Mouse (Mus musculus): ENCODE measurements around the gene Mief2. TPM values are rescaled to one million over a fixed set of nuclear protein-coding genes. Genes with fewer than 3 reads are reported as not detected.
A peak's percentile ranks its signal among the peaks of the same experiment; 100 is the strongest.

The Mief2 gene
- polyA plus RNA-seq, 1 experiment: 28.4 TPM

GRCm38 (mm10) chr11:60709481-60710465, 18.4 kb upstream of the Mief2 start:
- H3K4me3 ChIP-seq (replicated peaks; ENCODE audit: insufficient read depth, low read depth, low read length): no peak overlapping the region
- peak; percentile 3 to 9 for DNase-seq
- no peak overlapping the region for H3K27ac ChIP-seq (ENCODE audit: insufficient read depth, low read length)
- H3K27me3 ChIP-seq (ENCODE audit: control insufficient read depth, insufficient read depth, low read length): no peaks in the 10 kb centered on the region
- WGBS: 89% methylated on average over 45 of the region's 45 CpGs
- peaks cover 4% of the 10 kb centered on the region; the same call in 1 of the 2 replicates for H3K4me1 ChIP-seq (ENCODE audit: control insufficient read depth, insufficient read depth, low read length)
- TF ChIP-seq CTCF (IDR thresholded peaks at IDR 0.05; ENCODE audit: borderline replicate concordance, insufficient read depth, low read depth, low read length) (no peak), POLR2A (IDR thresholded peaks at IDR 0.05; ENCODE audit: borderline replicate concordance, insufficient read depth, low read length) (no peak)

GRCm38 (mm10) chr11:60711218-60711617, 17.0 kb upstream of the Mief2 start:
- H3K4me1 ChIP-seq (ENCODE audit: control insufficient read depth, insufficient read depth, low read length): peaks cover 4% of the 10 kb centered on the region; the same call in 1 of the 2 replicates
- WGBS: 88% methylated on average over 17 of the region's 17 CpGs
- TF ChIP-seq CTCF (IDR thresholded peaks at IDR 0.05; ENCODE audit: borderline replicate concordance, insufficient read depth, low read depth, low read length) (no peak), POLR2A (IDR thresholded peaks at IDR 0.05; ENCODE audit: borderline replicate concordance, insufficient read depth, low read length) (no peak)
- no peak overlapping the region for H3K27ac ChIP-seq (ENCODE audit: insufficient read depth, low read length)
- no peak overlapping the region for H3K4me3 ChIP-seq (replicated peaks; ENCODE audit: insufficient read depth, low read depth, low read length)
- DNase-seq: peak; percentile 4 to 18
- H3K27me3 ChIP-seq (ENCODE audit: control insufficient read depth, insufficient read depth, low read length): no peaks in the 10 kb centered on the region

GRCm38 (mm10) chr11:60712040-60712439, 16.2 kb upstream of the Mief2 start:
- Histone ChIP-seq H3K27me3 (ENCODE audit: control insufficient read depth, insufficient read depth, low read length) (no peaks in the 10 kb centered on the region), H3K4me3 (replicated peaks; ENCODE audit: insufficient read depth, low read depth, low read length) (no peak overlapping the region), H3K4me1 (ENCODE audit: control insufficient read depth, insufficient read depth, low read length) (peaks cover 4% of the 10 kb centered on the region; the same call in 1 of the 2 replicates), H3K27ac (ENCODE audit: insufficient read depth, low read length) (no peak overlapping the region)
- DNase-seq: peak in 1 of 2 experiments; percentile 9
- TF ChIP-seq POLR2A (IDR thresholded peaks at IDR 0.05; ENCODE audit: borderline replicate concordance, insufficient read depth, low read length): no peak
- TF ChIP-seq CTCF (IDR thresholded peaks at IDR 0.05; ENCODE audit: borderline replicate concordance, insufficient read depth, low read depth, low read length): no peak
- WGBS: 90% methylated on average over 18 of the region's 18 CpGs

- no peak overlapping the region for H3K4me3 ChIP-seq (replicated peaks; ENCODE audit: insufficient read depth, low read depth, low read length)
- peak in 1 of 2 experiments; percentile 11 for DNase-seq
- H3K27ac ChIP-seq (ENCODE audit: insufficient read depth, low read length): no peak overlapping the region
- no peaks in the 10 kb centered on the region for H3K27me3 ChIP-seq (ENCODE audit: control insufficient read depth, insufficient read depth, low read length)
- WGBS: 82% methylated on average over 13 of the region's 13 CpGs
- TF ChIP-seq CTCF (IDR thresholded peaks at IDR 0.05; ENCODE audit: borderline replicate concordance, insufficient read depth, low read depth, low read length) (no peak), POLR2A (IDR thresholded peaks at IDR 0.05; ENCODE audit: borderline replicate concordance, insufficient read depth, low read length) (no peak)
- H3K4me1 ChIP-seq (ENCODE audit: control insufficient read depth, insufficient read depth, low read length): no peaks in the 10 kb centered on the region
These were observed 15.5 kb upstream of the Mief2 start for GRCm38 (mm10) chr11:60712639-60713255.

GRCm38 (mm10) chr11:60715833-60716232, 12.4 kb upstream of the Mief2 start:
- TF ChIP-seq CTCF (IDR thresholded peaks at IDR 0.05; ENCODE audit: borderline replicate concordance, insufficient read depth, low read depth, low read length) (no peak), POLR2A (IDR thresholded peaks at IDR 0.05; ENCODE audit: borderline replicate concordance, insufficient read depth, low read length) (no peak)
- no peak for DNase-seq
- H3K4me1 ChIP-seq (ENCODE audit: control insufficient read depth, insufficient read depth, low read length): no peaks in the 10 kb centered on the region
- H3K27ac ChIP-seq (ENCODE audit: insufficient read depth, low read length): no peak overlapping the region
- no peaks in the 10 kb centered on the region for H3K27me3 ChIP-seq (ENCODE audit: control insufficient read depth, insufficient read depth, low read length)
- no peak overlapping the region for H3K4me3 ChIP-seq (replicated peaks; ENCODE audit: insufficient read depth, low read depth, low read length)
- 77% methylated on average over 5 of the region's 5 CpGs for WGBS

- no peaks in the 10 kb centered on the region for H3K27me3 ChIP-seq (ENCODE audit: control insufficient read depth, insufficient read depth, low read length)
- H3K4me3 ChIP-seq (replicated peaks; ENCODE audit: insufficient read depth, low read depth, low read length): no peak overlapping the region
- H3K27ac ChIP-seq (ENCODE audit: insufficient read depth, low read length): no peak overlapping the region; the same call in 1 of the 2 replicates
- no peaks in the 10 kb centered on the region for H3K4me1 ChIP-seq (ENCODE audit: control insufficient read depth, insufficient read depth, low read length)
- TF ChIP-seq POLR2A (IDR thresholded peaks at IDR 0.05; ENCODE audit: borderline replicate concordance, insufficient read depth, low read length): no peak
- 87% methylated on average over 5 of the region's 5 CpGs for WGBS
- no peak for DNase-seq
These were observed 8.9 kb upstream of the Mief2 start for GRCm38 (mm10) chr11:60719263-60719662.

- TF ChIP-seq CTCF (IDR thresholded peaks at IDR 0.05; ENCODE audit: borderline replicate concordance, insufficient read depth, low read depth, low read length) (peak; percentile 30; the same call in 1 of the 2 replicates), POLR2A (IDR thresholded peaks at IDR 0.05; ENCODE audit: borderline replicate concordance, insufficient read depth, low read length) (peak; percentile 61)
- Histone ChIP-seq H3K27me3 (ENCODE audit: control insufficient read depth, insufficient read depth, low read length) (no peaks in the 10 kb centered on the region), H3K27ac (ENCODE audit: insufficient read depth, low read length) (peak within 1 kb of the TSS; percentile 61), H3K4me1 (ENCODE audit: control insufficient read depth, insufficient read depth, low read length) (peaks cover 4% of the 10 kb centered on the region), H3K4me3 (replicated peaks; ENCODE audit: insufficient read depth, low read depth, low read length) (peak within 1 kb of the TSS; percentile 71)
- WGBS: under 1% methylated on average over 69 of the region's 71 CpGs
- peak; percentile 82 to 83 for DNase-seq
These were observed 1.4 kb upstream of the Mief2 start, which contains the start of gene Flii for GRCm38 (mm10) chr11:60726601-60727391. Gene Flii, minus strand, starts transcription at chr11:60727263.

All from cerebellum, adult 2 months (tissue).